Mouse (Mus musculus) embryonic fibroblast, embryonic 13.5 days (primary cell): ENCODE data around the gene Tuba4a. TPM values are rescaled to one million over a fixed set of nuclear protein-coding genes. Genes with fewer than 3 reads are reported as not detected.

Source experiments
- H3K27ac ChIP-seq: 2 replicates; pipeline ENCODE4 v1.5.1; 2012; ENCODE audit warnings: low read length, control low read depth, inconsistent platforms; ENCODE audit not compliant: insufficient read depth
- H3K4me1 ChIP-seq: 2 replicates; pipeline ENCODE4 v1.6.1; 2011; ENCODE audit warnings: low read length; ENCODE audit not compliant: control insufficient read depth, insufficient read depth
- H3K4me3 ChIP-seq: 2 replicates; pipeline ENCODE4 v1.5.1; 2011; ENCODE audit warnings: mild to moderate bottlenecking, control low read depth, low read length; ENCODE audit not compliant: insufficient read depth
- CTCF ChIP-seq: IDR thresholded peaks from 2 replicates; pipeline ENCODE4 v1.5.1; 2011; ENCODE audit warnings: mild to moderate bottlenecking, control low read depth, low read length, moderate library complexity, borderline replicate concordance; ENCODE audit not compliant: insufficient read depth
- POLR2A ChIP-seq: IDR thresholded peaks from 2 replicates; pipeline ENCODE4 v1.6.1; 2011; ENCODE audit warnings: low read depth, mild to moderate bottlenecking, control low read depth, low read length, moderate library complexity
- polyA plus RNA-seq: library from polyadenylated mRNA; stranded (reverse); fragments of >200 nt; gene quantifications from 2 replicates; pipeline ENCODE4 v1.2.4, GENCODE M21; 2011; ENCODE audit warnings: low read depth; ENCODE audit not compliant: missing spikeins, insufficient read length

The Tuba4a gene
- polyA plus RNA-seq, 1 experiment: 27.8 TPM

- H3K4me1 ChIP-seq: peaks cover 4% of the 10 kb centered on the region; the same call in 1 of the 2 replicates
- no peak overlapping the region for H3K27ac ChIP-seq
- TF ChIP-seq POLR2A (no peak), CTCF (no peak)
- no peak overlapping the region for H3K4me3 ChIP-seq
Observed at GRCm38 (mm10) chr1:75225473-75225872, 5.8 kb upstream of the Tuba4a start.

DNA sequence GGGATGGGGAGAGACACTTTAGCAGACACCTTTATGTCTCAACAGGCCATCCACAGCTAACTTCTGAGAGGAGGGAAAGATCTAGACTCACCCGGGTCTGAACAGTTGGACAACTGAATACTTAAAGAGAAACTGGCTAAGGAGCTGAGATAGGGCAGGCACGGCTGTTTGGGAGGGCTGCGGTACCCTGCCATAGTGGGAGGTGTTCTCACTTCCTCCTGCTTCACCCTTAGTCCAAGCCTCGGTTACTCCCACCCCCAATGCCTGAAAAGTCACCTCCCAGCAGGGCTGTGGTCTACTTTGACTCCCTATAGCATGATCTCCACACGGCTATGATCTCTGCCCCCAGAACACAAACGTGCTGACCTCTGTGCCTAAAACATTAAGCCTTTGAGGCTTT lies 3.9 kb upstream of the Tuba4a start:
- TF ChIP-seq CTCF: no peak
- TF ChIP-seq POLR2A: no peak
- Histone ChIP-seq H3K4me1 (peaks cover 4% of the 10 kb centered on the region; the same call in 1 of the 2 replicates), H3K27ac (no peak overlapping the region), H3K4me3 (no peak overlapping the region)

DNA sequence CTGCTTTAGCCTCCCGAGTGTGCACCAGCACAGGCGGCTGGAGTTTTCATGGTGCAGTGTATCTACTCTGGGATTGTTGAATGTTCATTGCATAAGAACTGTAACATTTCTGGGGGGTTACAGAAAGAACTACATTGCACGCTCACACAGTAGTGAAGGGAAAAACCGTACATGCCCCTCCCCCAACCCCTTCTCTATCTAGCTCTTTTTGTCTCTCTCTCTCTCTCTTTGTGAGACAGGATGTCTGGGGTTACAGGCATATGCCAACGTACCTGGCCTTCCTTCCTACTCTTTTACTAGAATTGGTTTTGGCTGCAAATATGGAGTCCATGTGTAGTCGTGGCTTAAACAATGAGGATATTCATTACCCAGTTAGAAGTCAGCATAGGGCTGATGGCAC lies 3.3 kb upstream of the Tuba4a start:
- Histone ChIP-seq H3K27ac (no peak overlapping the region), H3K4me1 (peaks cover 4% of the 10 kb centered on the region; the same call in 1 of the 2 replicates), H3K4me3 (no peak overlapping the region)
- TF ChIP-seq CTCF (no peak), POLR2A (no peak)

- H3K4me3 ChIP-seq: no peak overlapping the region
- no peak overlapping the region for H3K27ac ChIP-seq
- H3K4me1 ChIP-seq: peaks cover 4% of the 10 kb centered on the region; the same call in 1 of the 2 replicates
- TF ChIP-seq POLR2A: no peak
- no peak for TF ChIP-seq CTCF
Observed at GRCm38 (mm10) chr1:75221538-75221937, 1.9 kb upstream of the Tuba4a start.

DNA sequence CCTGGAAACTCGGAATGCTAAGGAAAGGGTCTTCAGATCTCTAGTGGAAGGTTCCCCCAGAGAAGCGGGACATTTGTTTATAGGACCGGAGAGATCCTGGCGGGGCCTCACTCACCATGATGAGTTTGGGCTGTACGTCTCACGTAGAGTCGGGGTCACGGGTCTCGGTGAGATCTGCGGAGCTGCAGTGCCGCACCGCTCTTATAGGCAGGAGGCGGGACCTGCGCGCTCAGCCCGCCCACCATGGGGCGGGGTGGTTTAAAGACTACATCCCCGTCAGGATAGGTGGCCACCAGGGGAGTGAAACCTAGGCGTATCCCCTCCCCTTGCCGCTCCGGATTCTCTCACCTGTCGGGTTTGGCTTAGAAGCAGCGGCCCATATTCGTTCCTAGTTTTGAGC lies 587 bp downstream of the Tuba4a start:
- no peak overlapping the region for H3K27ac ChIP-seq
- peak overlapping the region; percentile 57 for H3K4me3 ChIP-seq
- no peak for TF ChIP-seq CTCF
- peak; percentile 99 for TF ChIP-seq POLR2A
- H3K4me1 ChIP-seq: peaks cover 4% of the 10 kb centered on the region; the same call in 1 of the 2 replicates

- Histone ChIP-seq H3K27ac (no peak overlapping the region), H3K4me3 (peak overlapping the region; percentile 57), H3K4me1 (peaks cover 4% of the 10 kb centered on the region; the same call in 1 of the 2 replicates)
- TF ChIP-seq POLR2A: no peak
- no peak for TF ChIP-seq CTCF
Observed at GRCm38 (mm10) chr1:75218227-75219001, 1.3 kb downstream of the Tuba4a start.

GRCm38 (mm10) chr1:75217893-75218226 lies 1.8 kb downstream of the Tuba4a start:
- TF ChIP-seq POLR2A (no peak), CTCF (no peak)
- Histone ChIP-seq H3K27ac (no peak overlapping the region), H3K4me1 (peaks cover 4% of the 10 kb centered on the region; the same call in 1 of the 2 replicates), H3K4me3 (peak overlapping the region; percentile 57)

DNA sequence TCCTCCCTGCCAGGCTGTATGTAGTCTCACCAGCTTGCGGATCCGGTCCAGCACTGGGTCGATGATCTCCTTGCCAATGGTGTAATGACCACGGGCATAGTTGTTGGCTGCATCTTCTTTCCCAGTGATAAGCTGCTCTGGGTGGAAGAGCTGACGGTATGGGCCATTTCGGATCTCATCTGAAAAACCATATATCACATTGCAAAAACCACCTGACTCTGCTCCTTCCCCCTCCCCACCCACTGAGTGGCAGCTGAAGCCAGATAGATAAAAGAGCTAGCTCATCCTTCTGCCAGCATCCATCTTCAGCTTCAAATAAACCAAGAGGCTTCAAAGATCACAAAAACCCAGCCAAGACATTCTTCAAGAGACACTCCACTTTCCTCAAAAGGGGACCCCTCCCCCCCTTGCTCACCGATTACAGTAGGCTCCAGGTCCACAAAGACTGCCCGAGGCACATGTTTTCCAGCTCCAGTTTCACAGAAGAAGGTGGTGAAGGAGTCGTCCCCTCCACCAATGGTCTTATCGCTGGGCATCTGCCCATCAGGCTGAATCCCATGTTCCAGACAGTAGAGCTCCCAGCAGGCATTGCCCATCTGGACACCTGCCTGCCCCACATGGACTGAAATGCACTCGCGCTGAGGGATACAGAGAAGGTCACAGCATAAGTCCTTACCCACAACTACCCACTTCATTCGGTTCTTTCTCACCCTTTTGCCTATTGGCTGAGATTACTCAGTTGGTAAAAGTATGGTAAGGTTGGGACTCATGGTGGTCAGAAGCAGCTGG lies 2.7 kb downstream of the Tuba4a start:
- Histone ChIP-seq H3K4me3 (no peak overlapping the region), H3K4me1 (peaks cover 4% of the 10 kb centered on the region; the same call in 1 of the 2 replicates), H3K27ac (no peak overlapping the region)
- no peak for TF ChIP-seq POLR2A
- TF ChIP-seq CTCF: no peak

DNA sequence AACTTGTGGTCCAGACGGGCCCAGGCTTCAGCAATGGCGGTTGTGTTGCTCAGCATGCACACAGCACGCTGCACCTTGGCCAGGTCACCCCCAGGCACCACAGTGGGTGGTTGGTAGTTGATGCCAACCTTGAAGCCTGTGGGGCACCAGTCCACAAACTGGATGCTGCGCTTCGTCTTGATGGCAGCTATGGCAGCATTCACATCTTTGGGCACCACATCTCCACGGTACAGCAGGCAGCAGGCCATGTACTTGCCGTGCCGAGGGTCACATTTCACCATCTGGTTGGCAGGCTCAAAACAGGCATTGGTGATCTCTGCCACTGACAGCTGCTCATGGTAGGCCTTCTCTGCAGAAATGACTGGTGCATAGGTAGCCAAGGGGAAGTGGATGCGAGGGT lies 3.9 kb downstream of the Tuba4a start:
- H3K27ac ChIP-seq: no peak overlapping the region
- 0 out of 2 replicates have a peak, but pooled peaks cover 3% of the 10 kb centered on the region for H3K4me1 ChIP-seq
- no peak overlapping the region for H3K4me3 ChIP-seq
- TF ChIP-seq POLR2A (0 out of 2 replicates have a peak, but pooled peaks have one; percentile 24), CTCF (no peak)

DNA sequence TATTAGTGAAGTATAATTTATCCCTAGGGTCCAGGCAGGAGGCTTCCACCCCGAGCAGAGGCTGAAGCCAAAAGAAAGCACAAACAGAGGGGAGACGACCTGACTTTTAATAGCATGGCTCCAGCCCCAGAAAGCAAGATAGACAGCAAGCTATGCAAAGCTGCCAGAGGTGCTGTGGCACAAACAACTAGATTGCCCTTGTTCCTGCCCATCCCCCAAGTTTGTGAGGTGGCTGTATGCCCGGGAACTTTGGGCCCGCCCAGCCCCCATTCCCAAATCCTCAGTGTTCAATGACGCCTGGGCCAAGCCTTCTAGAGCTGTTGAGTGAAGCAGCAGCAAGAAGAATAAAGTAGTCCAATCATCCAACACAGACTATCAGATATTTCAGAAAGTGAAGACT lies 4.8 kb downstream of the Tuba4a start:
- Histone ChIP-seq H3K4me1 (0 out of 2 replicates have a peak, but pooled peaks cover 3% of the 10 kb centered on the region), H3K4me3 (no peak overlapping the region)

More for the DNA sequence above, 4.8 kb downstream of the Tuba4a start:
- TF ChIP-seq POLR2A (no peak), CTCF (no peak)
- no peak overlapping the region for H3K27ac ChIP-seq
